Mouse (Mus musculus) limb, embryonic 14.5 days (tissue): Measurements from ENCODE around the gene Klc4. TPM values are rescaled to one million over a fixed set of nuclear protein-coding genes. Genes with fewer than 3 reads are reported as not detected.
A peak's percentile ranks its signal among the peaks of the same experiment; 100 is the strongest.

Experiments
- ATAC-seq: fragments of 200-750 bp; cut with Nextera tagmentation; 2 replicates; pipeline ENCODE4 v1.8.0; 2017; ENCODE audit warnings: low read depth, moderate number of reproducible peaks, moderate TSS enrichment; ENCODE audit not compliant: low FRiP score
- DNase-seq: peaks from one replicate; pipeline ENCODE4 v3.0.0-alpha.2; 2015; ENCODE audit warnings: low spot score
- H3K27ac ChIP-seq: fragments of 300-500 bp; sonication (generic); replicated peaks from 2 replicates; pipeline ENCODE4 v1.5.1; 2014; ENCODE audit warnings: low read depth, mild to moderate bottlenecking, low read length, moderate library complexity, mixed read lengths
- H3K27me3 ChIP-seq: fragments of 300-500 bp; sonication (generic); 2 replicates; pipeline ENCODE4 v1.6.1; 2014; ENCODE audit warnings: low read length, mixed read lengths; ENCODE audit not compliant: control insufficient read depth, insufficient read depth
- H3K36me3 ChIP-seq: fragments of 300-500 bp; sonication (generic); 2 replicates; pipeline ENCODE4 v1.6.1; 2014; ENCODE audit warnings: mild to moderate bottlenecking, low read length, moderate library complexity, mixed read lengths; ENCODE audit not compliant: control insufficient read depth, insufficient read depth
- H3K4me1 ChIP-seq: fragments of 300-500 bp; sonication (generic); 2 replicates; pipeline ENCODE4 v1.6.1; 2014; ENCODE audit warnings: antibody characterized with exemption, low read length, mixed read lengths; ENCODE audit not compliant: control insufficient read depth, insufficient read depth
- H3K4me2 ChIP-seq: fragments of 300-500 bp; sonication (generic); replicated peaks from 2 replicates; pipeline ENCODE4 v1.6.1; 2014; ENCODE audit warnings: low read depth, mild to moderate bottlenecking, low read length, moderate library complexity; ENCODE audit not compliant: severe bottlenecking
- H3K4me3 ChIP-seq: fragments of 300-500 bp; sonication (generic); replicated peaks from 2 replicates; pipeline ENCODE4 v1.5.1; 2014; ENCODE audit warnings: low read length
- H3K9ac ChIP-seq: fragments of 300-500 bp; sonication (generic); 2 replicates; pipeline ENCODE4 v1.6.1; 2014; ENCODE audit warnings: mild to moderate bottlenecking, low read depth, low read length, moderate library complexity; ENCODE audit not compliant: severe bottlenecking
- H3K9me3 ChIP-seq: fragments of 300-500 bp; sonication (generic); 2 replicates; pipeline ENCODE4 v1.6.1; 2016; ENCODE audit warnings: low read length; ENCODE audit not compliant: control insufficient read depth
- POLR2A ChIP-seq: fragments of 200-500 bp; IDR thresholded peaks from 2 replicates; pipeline ENCODE4 v1.8.0; 2012; ENCODE audit warnings: inconsistent platforms, mild to moderate bottlenecking, moderate library complexity, borderline replicate concordance; ENCODE audit not compliant: insufficient read depth, insufficient read length; ENCODE audit errors: extremely low read depth
- WGBS: fragments of 180-500 bp; shearing (Covaris S2); extraction: QIAGEN DNeasy Blood & Tissue Kit; methylation state at CpG from one replicate; pipeline ENCODE4 v1.1.7; 2014; 5-methylcytosine and 5-hydroxymethylcytosine counted together
- polyA plus RNA-seq, 2 experiments: library from polyadenylated mRNA; depleted of rRNA in 1 of 2; stranded (reverse) in 1 of 2; unstranded in 1 of 2; fragments of >200 nt; fragmentation: Nextera tagmentation in 1 of 2; extraction: Ambion mirVana in 1 of 2; gene quantifications; 2 replicates each; pipeline versions ENCODE4 v1.2.1 to v1.2.3; 2012 to 2014

Klc4 gene
- polyA plus RNA-seq, 2 experiments: 19.3 to 20.4 TPM

DNA sequence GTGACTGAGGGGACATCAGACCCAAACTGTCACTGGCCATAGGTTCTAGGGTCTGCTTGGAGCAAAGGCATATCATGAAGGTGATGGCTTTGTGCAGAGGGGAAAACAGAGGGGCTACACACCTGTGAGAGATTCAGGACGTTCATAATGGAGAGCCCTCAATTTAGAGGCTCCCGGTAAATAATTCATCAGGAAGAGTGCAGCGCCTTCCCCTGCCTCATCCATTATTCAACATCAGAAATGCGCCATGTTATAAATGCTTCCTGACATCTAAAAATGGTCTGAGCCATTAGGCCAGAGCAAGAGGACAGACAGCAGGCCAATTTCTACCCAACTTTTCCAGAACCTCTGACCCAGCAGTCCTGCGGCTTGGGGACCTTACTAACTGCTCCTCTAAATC is 40.7 kb downstream of the Klc4 start:
- Histone ChIP-seq H3K36me3 (no peaks in the 10 kb centered on the region), H3K4me2 (no peak overlapping the region), H3K27me3 (no peaks in the 10 kb centered on the region), H3K4me1 (peaks cover 24% of the 10 kb centered on the region), H3K4me3 (no peak overlapping the region), H3K9me3 (no peaks in the 10 kb centered on the region), H3K9ac (no peak overlapping the region), H3K27ac (no peak overlapping the region)
- ATAC-seq (no peak), DNase-seq (no peak)
- WGBS: 78% methylated on average over 5 of the region's 5 CpGs
- TF ChIP-seq POLR2A: no peak

DNA sequence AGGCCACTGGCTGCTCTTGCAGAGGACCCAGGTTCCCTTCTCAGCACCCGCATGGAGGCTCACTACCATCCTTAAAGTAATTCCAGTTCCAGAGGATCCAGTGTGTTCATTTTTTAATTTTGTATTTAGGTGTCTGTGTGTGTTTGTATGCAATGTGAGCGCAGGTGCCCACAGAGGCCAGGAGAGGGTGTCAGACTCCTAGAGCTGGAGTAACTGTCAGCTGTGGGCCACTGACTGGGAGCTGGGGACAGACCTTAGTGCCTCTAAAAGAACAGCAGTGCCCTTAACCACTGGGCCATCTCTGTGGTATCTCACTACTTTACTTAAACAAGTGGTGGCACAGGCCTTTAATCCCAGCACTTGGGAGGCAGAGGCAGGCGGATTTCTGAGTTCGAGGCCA is 42.6 kb downstream of the Klc4 start:
- Histone ChIP-seq H3K4me1 (peaks cover 20% of the 10 kb centered on the region), H3K9me3 (no peaks in the 10 kb centered on the region), H3K9ac (no peak overlapping the region), H3K36me3 (no peaks in the 10 kb centered on the region), H3K4me3 (no peak overlapping the region), H3K4me2 (no peak overlapping the region), H3K27me3 (no peaks in the 10 kb centered on the region), H3K27ac (no peak overlapping the region)
- no peak for TF ChIP-seq POLR2A
- no peak for DNase-seq
- ATAC-seq: no peak
- WGBS: 93% methylated on average over 4 of the region's 4 CpGs

DNA sequence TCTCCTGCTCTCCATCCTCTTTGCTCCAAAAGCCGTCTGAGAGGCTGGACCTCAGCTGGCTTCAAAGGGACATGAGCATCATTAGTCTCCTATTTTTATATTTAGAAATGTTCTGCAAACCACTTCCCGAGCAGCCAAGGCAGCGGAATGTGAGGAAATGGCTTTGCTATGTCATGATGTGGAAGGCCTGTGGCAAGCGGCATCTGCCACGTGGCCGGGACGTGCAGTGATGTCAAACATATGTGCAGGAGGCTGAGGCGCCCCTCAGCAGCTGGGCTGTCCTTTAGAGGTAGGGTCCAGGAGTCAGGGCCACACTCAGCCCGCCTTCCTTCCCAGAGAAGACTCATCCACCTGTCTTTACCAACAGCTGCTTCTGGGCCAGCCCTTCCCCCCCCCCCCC is 43.6 kb downstream of the Klc4 start:
- DNase-seq (peak; percentile 55), ATAC-seq (peak; percentile 60)
- no peak for TF ChIP-seq POLR2A
- Histone ChIP-seq H3K9me3 (no peaks in the 10 kb centered on the region), H3K36me3 (peaks cover 5% of the 10 kb centered on the region; the same call in 1 of the 2 replicates), H3K9ac (no peak overlapping the region), H3K4me1 (peaks cover 17% of the 10 kb centered on the region), H3K27ac (peak overlapping the region; percentile 48; the same call in 1 of the 2 replicates), H3K27me3 (no peaks in the 10 kb centered on the region), H3K4me3 (no peak overlapping the region), H3K4me2 (no peak overlapping the region)
- 37% methylated on average over 9 of the region's 9 CpGs for WGBS

DNA sequence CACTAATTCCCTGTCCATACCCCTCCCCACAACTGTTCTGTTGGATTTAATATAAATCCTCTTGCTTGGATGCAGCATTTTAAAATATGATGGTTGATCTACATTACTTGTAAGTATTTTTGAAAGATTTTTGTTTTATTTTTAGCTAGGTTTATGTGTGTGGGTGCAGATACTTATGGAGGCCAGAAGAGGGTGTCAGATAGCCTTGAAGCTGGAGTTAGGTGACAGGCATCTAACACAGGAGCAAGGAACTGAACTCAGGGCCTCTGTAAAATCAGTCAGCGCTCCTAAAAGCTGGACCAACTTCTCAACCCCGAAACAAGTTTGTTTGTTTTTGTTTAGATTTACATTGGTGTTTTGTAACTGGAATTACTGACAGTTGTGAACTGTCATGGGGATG is 45.3 kb downstream of the Klc4 start:
- Histone ChIP-seq H3K4me3 (no peak overlapping the region), H3K27me3 (no peaks in the 10 kb centered on the region), H3K9ac (no peak overlapping the region), H3K4me1 (peaks cover 18% of the 10 kb centered on the region), H3K36me3 (peaks cover 10% of the 10 kb centered on the region), H3K9me3 (no peaks in the 10 kb centered on the region), H3K4me2 (no peak overlapping the region), H3K27ac (no peak overlapping the region)
- 87% methylated on average over 2 of the region's 2 CpGs for WGBS
- ATAC-seq: no peak
- TF ChIP-seq POLR2A: no peak
- DNase-seq: no peak

DNA sequence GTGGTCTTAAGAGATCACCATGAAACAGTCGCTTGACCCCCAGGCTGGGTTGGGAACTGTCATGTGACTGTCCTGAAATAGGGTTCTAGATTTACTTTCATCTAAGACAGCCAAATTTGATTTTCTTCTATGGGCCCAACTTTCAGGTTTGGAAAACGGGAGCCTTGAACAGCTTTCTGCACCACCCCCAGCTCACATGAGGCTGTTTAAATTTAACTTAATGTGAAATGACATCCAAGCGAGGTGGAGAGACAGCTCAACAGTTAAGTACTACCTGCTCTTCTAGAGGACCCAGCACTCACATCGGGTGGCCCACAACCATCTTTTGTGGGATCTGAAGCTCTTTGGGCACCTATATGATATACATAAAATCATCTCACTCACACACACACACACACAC is 46.9 kb downstream of the Klc4 start:
- Histone ChIP-seq H3K27ac (no peak overlapping the region), H3K9ac (no peak overlapping the region), H3K27me3 (no peaks in the 10 kb centered on the region), H3K4me2 (no peak overlapping the region), H3K9me3 (no peaks in the 10 kb centered on the region), H3K36me3 (peaks cover 10% of the 10 kb centered on the region), H3K4me3 (no peak overlapping the region), H3K4me1 (peaks cover 25% of the 10 kb centered on the region)
- ATAC-seq: no peak
- 83% methylated on average over 4 of the region's 4 CpGs for WGBS
- no peak for TF ChIP-seq POLR2A
- no peak for DNase-seq

DNA sequence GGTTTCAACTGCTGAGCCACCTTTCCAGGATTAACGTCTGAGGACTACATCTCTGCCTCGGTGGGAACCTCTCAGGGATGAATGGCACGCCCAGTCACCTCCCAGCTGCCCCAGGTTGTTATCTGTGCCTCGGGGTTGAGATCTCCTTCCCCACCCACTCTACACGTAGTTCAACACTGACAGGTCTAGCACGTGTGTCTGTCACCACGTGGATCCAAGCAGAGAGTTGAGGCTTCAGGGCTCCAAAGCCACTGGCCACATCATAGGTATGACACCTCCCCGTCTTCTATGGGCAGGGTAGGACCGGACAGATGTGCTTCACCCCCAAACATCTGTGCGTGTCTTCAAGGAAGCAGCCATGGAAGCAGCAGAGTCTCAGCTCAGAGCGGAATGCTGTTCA is 47.9 kb downstream of the Klc4 start:
- 89% methylated on average over 11 of the region's 11 CpGs for WGBS
- no peak overlapping the region for H3K4me3 ChIP-seq
- peaks cover 10% of the 10 kb centered on the region for H3K36me3 ChIP-seq
- H3K9ac ChIP-seq: no peak overlapping the region
- H3K9me3 ChIP-seq: no peaks in the 10 kb centered on the region
- no peak overlapping the region for H3K27ac ChIP-seq
- DNase-seq: no peak
- no peak for TF ChIP-seq POLR2A
- ATAC-seq: no peak
- no peaks in the 10 kb centered on the region for H3K27me3 ChIP-seq
- H3K4me1 ChIP-seq: peaks cover 27% of the 10 kb centered on the region
- H3K4me2 ChIP-seq: no peak overlapping the region
